Mouse (Mus musculus) myocyte (in vitro differentiated cells): ENCODE measurements at regions not wholly inside any gene's neighbourhood (a gene's known extent, or its start where the extent isn't known, plus 50 kb on each side); places are given as distances from the start of the nearest gene placed in this dataset.

ENCODE experiments used
- E2F4 ChIP-seq: IDR thresholded peaks from one replicate; pipeline ENCODE4 v1.6.1; 2011; ENCODE audit warnings: mild to moderate bottlenecking, control low read depth, moderate library complexity; ENCODE audit not compliant: insufficient read depth
- MYOG ChIP-seq, 3 experiments: IDR thresholded peaks; one replicate each; pipeline ENCODE4 v1.6.1; 2011; ENCODE audit warnings: control low read depth in 2 of 3, low read depth in 2 of 3, mild to moderate bottlenecking in 2 of 3; ENCODE audit not compliant: insufficient read length in 2 of 3, control insufficient read depth in 1 of 3, insufficient read depth in 1 of 3
- POLR2A ChIP-seq: IDR thresholded peaks from one replicate; pipeline ENCODE4 v1.6.1; 2011; ENCODE audit warnings: low read depth, mild to moderate bottlenecking, control low read depth, moderate library complexity; ENCODE audit not compliant: insufficient read length
- TCF12 ChIP-seq: IDR thresholded peaks from one replicate; pipeline ENCODE4 v1.6.1; 2011; ENCODE audit warnings: mild to moderate bottlenecking, control low read depth; ENCODE audit not compliant: poor library complexity, insufficient read depth, severe bottlenecking
- USF1 ChIP-seq: IDR thresholded peaks from one replicate; pipeline ENCODE4 v1.6.1; 2011; ENCODE audit warnings: low read depth, mild to moderate bottlenecking, control low read depth, moderate library complexity

- TF ChIP-seq POLR2A (no peak), MYOG (IDR thresholded peaks at IDR 0.05; ENCODE audit: control insufficient read depth in 1 of 3, insufficient read depth in 1 of 3, insufficient read length in 2 of 3, low read depth in 2 of 3) (no peak), E2F4 (no peak), USF1 (peak; percentile 30), TCF12 (no peak)
Measured at GRCm38 (mm10) chr2:72779268-72780163, 200.7 kb downstream of the Sp3 start.
